27 mouse cellular contexts compared by ENCODE assay signal in the genomic region with DNA sequence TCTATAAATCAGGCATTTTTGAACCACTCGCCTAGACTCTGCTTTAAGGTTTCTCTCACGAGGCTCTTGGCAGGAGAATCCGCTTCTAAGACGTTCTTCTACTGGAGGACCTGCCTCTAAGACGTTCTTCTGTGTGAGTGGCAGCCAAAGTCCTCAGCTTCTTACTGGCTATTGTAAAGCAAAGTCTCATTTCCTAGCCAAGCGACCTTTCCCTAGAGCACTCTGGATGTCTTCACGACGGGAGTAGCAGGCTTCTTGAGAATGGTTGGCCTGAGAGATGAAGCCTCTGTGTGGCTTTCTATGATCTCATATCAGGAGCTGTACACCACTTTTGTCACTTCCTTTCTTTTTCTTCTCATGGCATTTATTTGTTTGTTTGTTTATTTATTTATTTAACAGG. TPM values are rescaled to one million over a fixed set of nuclear protein-coding genes. Genes with fewer than 3 reads are reported as not detected.
"Had no signal": no experiment of that assay in that cellular context is flagged by ENCODE, and none has a peak within 500 bp of the region (broad histone marks: within the 10 kb centered on the region; RNA-seq: fewer than 3 reads in every experiment).

No protein-coding gene starts in this region.

- DNase-seq: gastrocnemius, postnatal 14 days; gastrocnemius, postnatal 36 days; heart, adult 18-20 months; heart, postnatal 14 days; heart, postnatal 36 days; kidney, adult 11 months; kidney, adult 2 months; kidney, postnatal 10 days; kidney, postnatal 36 days; layer of hippocampus, adult 9-11 months; layer of hippocampus, postnatal 36 days had no signal

- H3K27ac ChIP-seq: heart, embryonic 13.5 days; heart, embryonic 15.5 days; hindbrain, embryonic 13.5 days; hindbrain, embryonic 15.5 days; hindbrain, postnatal 0 days; left cerebral cortex, adult 2 months; limb, embryonic 10.5 days; limb, embryonic 12.5 days; liver, embryonic 14.5 days had no signal

- H3K9ac ChIP-seq: heart, embryonic 13.5 days; heart, embryonic 15.5 days; hindbrain, embryonic 13.5 days; hindbrain, embryonic 15.5 days; limb, embryonic 12.5 days; liver, embryonic 14.5 days had no signal

- H3K4me3 ChIP-seq: heart, embryonic 13.5 days; heart, embryonic 15.5 days; hindbrain, embryonic 13.5 days; hindbrain, embryonic 15.5 days; left cerebral cortex, adult 2 months; limb, embryonic 10.5 days; limb, embryonic 12.5 days had no signal

- H3K36me3 ChIP-seq: heart, embryonic 13.5 days; heart, embryonic 15.5 days; hindbrain, embryonic 13.5 days; hindbrain, embryonic 15.5 days; limb, embryonic 10.5 days; limb, embryonic 12.5 days had no signal

- H3K4me2 ChIP-seq: heart, embryonic 11.5 days; heart, embryonic 13.5 days; heart, embryonic 15.5 days; hindbrain, embryonic 13.5 days; hindbrain, embryonic 15.5 days; limb, embryonic 12.5 days; liver, embryonic 11.5 days had no signal

- H3K9me3 ChIP-seq: heart, embryonic 13.5 days; heart, embryonic 15.5 days; hindbrain, embryonic 13.5 days; hindbrain, embryonic 15.5 days; limb, embryonic 10.5 days; limb, embryonic 12.5 days had no signal

- ATAC-seq: hindbrain, postnatal 0 days; intestine, embryonic 16.5 days had no signal

- H3K4me1 ChIP-seq: heart, embryonic 13.5 days; heart, embryonic 15.5 days; hindbrain, embryonic 13.5 days; hindbrain, embryonic 15.5 days; limb, embryonic 10.5 days; limb, embryonic 12.5 days had no signal

- H3K27me3 ChIP-seq: heart, embryonic 13.5 days; heart, embryonic 15.5 days; hindbrain, embryonic 13.5 days; hindbrain, embryonic 15.5 days; limb, embryonic 12.5 days had no signal

RNA-seq across cellular contexts. Expression of a gene that starts 13.5 kb away (rescaled TPM):
- total RNA-seq: gastrocnemius, postnatal 14 days; gastrocnemius, postnatal 36 days; heart, adult 18-20 months; heart, adult 8-10 months; heart, postnatal 14 days; heart, postnatal 36 days; hematopoietic stem cell, adult 5-6 weeks; layer of hippocampus, postnatal 36 days; left cerebral cortex, postnatal 36 days had no signal
- polyA plus RNA-seq: heart, embryonic 13.5 days; heart, postnatal 0 days; limb, embryonic 12.5 days had no signal
